Mouse (Mus musculus) forebrain, embryonic 13.5 days (tissue): Measurements from ENCODE around the gene Amhr2. TPM values are rescaled to one million over a fixed set of nuclear protein-coding genes. Genes with fewer than 3 reads are reported as not detected.

ENCODE experiments used
- ATAC-seq: fragments of 200-750 bp; cut with Nextera tagmentation; 2 replicates; pipeline ENCODE4 v1.8.0; 2017
- H3K27ac ChIP-seq: fragments of 300-500 bp; sonication (generic); 2 replicates; pipeline ENCODE4 v1.5.1; 2015; ENCODE audit warnings: inconsistent platforms, mild to moderate bottlenecking, moderate library complexity
- H3K27me3 ChIP-seq: fragments of 300-500 bp; sonication (generic); 2 replicates; pipeline ENCODE4 v1.6.1; 2015; ENCODE audit warnings: mild to moderate bottlenecking, inconsistent platforms
- H3K36me3 ChIP-seq: fragments of 300-500 bp; sonication (generic); 2 replicates; pipeline ENCODE4 v1.6.1; 2015; ENCODE audit warnings: mild to moderate bottlenecking, inconsistent platforms; ENCODE audit not compliant: poor library complexity, severe bottlenecking
- H3K4me1 ChIP-seq: fragments of 300-500 bp; sonication (generic); 2 replicates; pipeline ENCODE4 v1.6.1; 2015; ENCODE audit warnings: inconsistent platforms
- H3K4me2 ChIP-seq: fragments of 300-500 bp; sonication (generic); 2 replicates; pipeline ENCODE4 v1.6.1; 2015; ENCODE audit warnings: inconsistent platforms, mild to moderate bottlenecking, moderate library complexity
- H3K4me3 ChIP-seq: fragments of 300-500 bp; sonication (generic); 2 replicates; pipeline ENCODE4 v1.5.1; 2015; ENCODE audit warnings: mild to moderate bottlenecking, inconsistent platforms
- H3K9ac ChIP-seq: fragments of 300-500 bp; sonication (generic); 2 replicates; pipeline ENCODE4 v1.6.1; 2015; ENCODE audit warnings: mild to moderate bottlenecking, inconsistent platforms
- H3K9me3 ChIP-seq: fragments of 300-500 bp; sonication (generic); replicated peaks from 2 replicates; pipeline ENCODE4 v1.6.1; 2016; ENCODE audit warnings: inconsistent platforms
- WGBS: fragments of 180-500 bp; shearing (Covaris S2); methylation state at CpG from one replicate; pipeline ENCODE4 v1.1.7; 2015; 5-methylcytosine and 5-hydroxymethylcytosine counted together
- polyA plus RNA-seq: library from polyadenylated mRNA; unstranded; fragments of >200 nt; fragmentation: Nextera tagmentation; extraction: Ambion mirVana; gene quantifications from 2 replicates; pipeline ENCODE4 v1.2.1, GENCODE M21; 2015

Amhr2 gene
- polyA plus RNA-seq, 1 experiment from 2014 or later, result 0.19 TPM

- Histone ChIP-seq H3K4me2 (peak overlapping the region; percentile 12; the same call in 1 of the 2 replicates), H3K9me3 (no peaks in the 10 kb centered on the region), H3K36me3 (peaks cover 55% of the 10 kb centered on the region), H3K9ac (no peak overlapping the region), H3K4me1 (peaks cover 48% of the 10 kb centered on the region), H3K27me3 (no peaks in the 10 kb centered on the region), H3K4me3 (peak overlapping the region; percentile 89; the same call in 1 of the 2 replicates), H3K27ac (no peak overlapping the region)
- WGBS, result 89% methylated on average over 10 of the region's 10 CpGs
- no peak for ATAC-seq
These were observed 37.2 kb upstream of the Amhr2 start for GRCm38 (mm10) chr15:102407681-102408557.

GRCm38 (mm10) chr15:102408558-102409130 is 36.5 kb upstream of the Amhr2 start:
- Histone ChIP-seq H3K36me3 (peaks cover 60% of the 10 kb centered on the region), H3K4me1 (peaks cover 48% of the 10 kb centered on the region), H3K9me3 (no peaks in the 10 kb centered on the region), H3K4me3 (no peak overlapping the region), H3K27me3 (no peaks in the 10 kb centered on the region), H3K27ac (no peak overlapping the region), H3K4me2 (no peak overlapping the region; the same call in 1 of the 2 replicates), H3K9ac (0 out of 2 replicates have a peak overlapping the region, but pooled peaks have one; percentile 8)
- ATAC-seq, result no peak
- WGBS, result 79% methylated on average over 2 of the region's 2 CpGs

GRCm38 (mm10) chr15:102409286-102409685 is 35.9 kb upstream of the Amhr2 start:
- Histone ChIP-seq H3K9ac (peak overlapping the region; percentile 8; the same call in 1 of the 2 replicates), H3K27ac (no peak overlapping the region), H3K36me3 (peaks cover 65% of the 10 kb centered on the region), H3K9me3 (no peaks in the 10 kb centered on the region), H3K4me3 (peak overlapping the region; percentile 7; the same call in 1 of the 2 replicates), H3K4me1 (peaks cover 48% of the 10 kb centered on the region), H3K4me2 (peak overlapping the region; percentile 39), H3K27me3 (no peaks in the 10 kb centered on the region)
- ATAC-seq, result no peak
- WGBS, result 95% methylated on average over 3 of the region's 3 CpGs

- peak overlapping the region; percentile 40; the same call in 1 of the 2 replicates for H3K4me2 ChIP-seq
- no peak for ATAC-seq
- 0 out of 2 replicates have a peak overlapping the region, but pooled peaks have one; percentile 10 for H3K4me3 ChIP-seq
- WGBS, result 88% methylated on average over 1 of the region's 1 CpGs
- H3K9me3 ChIP-seq, result no peaks in the 10 kb centered on the region
- no peaks in the 10 kb centered on the region for H3K27me3 ChIP-seq
- H3K36me3 ChIP-seq, result peaks cover 75% of the 10 kb centered on the region
- H3K4me1 ChIP-seq, result peaks cover 48% of the 10 kb centered on the region
- no peak overlapping the region for H3K27ac ChIP-seq
- H3K9ac ChIP-seq, result no peak overlapping the region
These were observed 34.1 kb upstream of the Amhr2 start for GRCm38 (mm10) chr15:102411077-102411476.

GRCm38 (mm10) chr15:102413687-102414086 is 31.5 kb upstream of the Amhr2 start:
- H3K36me3 ChIP-seq, result peaks cover 67% of the 10 kb centered on the region
- no peak overlapping the region for H3K9ac ChIP-seq

GRCm38 (mm10) chr15:102417524-102417923 is 27.6 kb upstream of the Amhr2 start:
- Histone ChIP-seq H3K4me2 (no peak overlapping the region), H3K27ac (no peak overlapping the region), H3K9ac (no peak overlapping the region), H3K36me3 (peaks cover 41% of the 10 kb centered on the region), H3K4me1 (no peaks in the 10 kb centered on the region), H3K27me3 (no peaks in the 10 kb centered on the region), H3K4me3 (no peak overlapping the region), H3K9me3 (no peaks in the 10 kb centered on the region)
- 93% methylated on average over 2 of the region's 2 CpGs for whole genome bisulfite sequencing
- ATAC-seq, result no peak

More at GRCm38 (mm10) chr15:102413687-102414086, 31.5 kb upstream of the Amhr2 start:
- no peak overlapping the region for H3K27ac ChIP-seq
- H3K4me1 ChIP-seq, result peaks cover 28% of the 10 kb centered on the region
- no peak overlapping the region for H3K4me3 ChIP-seq
- H3K27me3 ChIP-seq, result no peaks in the 10 kb centered on the region
- no peak overlapping the region for H3K4me2 ChIP-seq
- no peaks in the 10 kb centered on the region for H3K9me3 ChIP-seq
- ATAC-seq, result no peak

- H3K36me3 ChIP-seq, result peaks cover 34% of the 10 kb centered on the region
- no peaks in the 10 kb centered on the region for H3K9me3 ChIP-seq
- H3K27ac ChIP-seq, result no peak overlapping the region
- WGBS, result 65% methylated on average over 1 of the region's 1 CpGs
- no peak overlapping the region for H3K4me3 ChIP-seq
- no peaks in the 10 kb centered on the region for H3K27me3 ChIP-seq
- ATAC-seq, result no peak
- no peaks in the 10 kb centered on the region for H3K4me1 ChIP-seq
- H3K9ac ChIP-seq, result no peak overlapping the region
- no peak overlapping the region for H3K4me2 ChIP-seq
These were observed 24.2 kb upstream of the Amhr2 start for GRCm38 (mm10) chr15:102420986-102421385.

GRCm38 (mm10) chr15:102421437-102421836 is 23.7 kb upstream of the Amhr2 start:
- no peaks in the 10 kb centered on the region for H3K9me3 ChIP-seq
- 57% methylated on average over 3 of the region's 3 CpGs for WGBS
- no peak overlapping the region for H3K9ac ChIP-seq
- no peaks in the 10 kb centered on the region for H3K4me1 ChIP-seq
- no peak overlapping the region for H3K27ac ChIP-seq
- ATAC-seq, result no peak
- peaks cover 39% of the 10 kb centered on the region for H3K36me3 ChIP-seq
- no peak overlapping the region for H3K4me3 ChIP-seq
- no peak overlapping the region for H3K4me2 ChIP-seq
- H3K27me3 ChIP-seq, result no peaks in the 10 kb centered on the region

- Histone ChIP-seq H3K9me3 (no peaks in the 10 kb centered on the region), H3K27ac (no peak overlapping the region), H3K36me3 (peaks cover 55% of the 10 kb centered on the region), H3K4me1 (no peaks in the 10 kb centered on the region), H3K9ac (no peak overlapping the region), H3K4me3 (no peak overlapping the region), H3K4me2 (no peak overlapping the region), H3K27me3 (no peaks in the 10 kb centered on the region)
- ATAC-seq, result no peak
- 94% methylated on average over 2 of the region's 2 CpGs for WGBS
These were observed 21.4 kb upstream of the Amhr2 start for GRCm38 (mm10) chr15:102423602-102424240.

- Histone ChIP-seq H3K4me3 (no peak overlapping the region), H3K4me1 (no peaks in the 10 kb centered on the region), H3K27ac (no peak overlapping the region), H3K4me2 (no peak overlapping the region), H3K9me3 (no peaks in the 10 kb centered on the region), H3K36me3 (peaks cover 56% of the 10 kb centered on the region), H3K27me3 (no peaks in the 10 kb centered on the region), H3K9ac (no peak overlapping the region)
- no peak for ATAC-seq
- WGBS, result 91% methylated on average over 2 of the region's 2 CpGs
These were observed 20.5 kb upstream of the Amhr2 start for GRCm38 (mm10) chr15:102424657-102425056.

GRCm38 (mm10) chr15:102426963-102427362 is 18.2 kb upstream of the Amhr2 start:
- Histone ChIP-seq H3K9me3 (no peaks in the 10 kb centered on the region), H3K27me3 (no peaks in the 10 kb centered on the region), H3K27ac (no peak overlapping the region), H3K4me2 (no peak overlapping the region), H3K4me1 (no peaks in the 10 kb centered on the region), H3K36me3 (peaks cover 75% of the 10 kb centered on the region), H3K9ac (no peak overlapping the region), H3K4me3 (no peak overlapping the region)
- WGBS, result 100% methylated on average over 1 of the region's 1 CpGs
- ATAC-seq, result no peak

- H3K36me3 ChIP-seq, result peaks cover 81% of the 10 kb centered on the region
- H3K4me3 ChIP-seq, result no peak overlapping the region
- ATAC-seq, result no peak
- H3K27me3 ChIP-seq, result no peaks in the 10 kb centered on the region
- H3K9me3 ChIP-seq, result no peaks in the 10 kb centered on the region
- no peak overlapping the region for H3K27ac ChIP-seq
- no peak overlapping the region for H3K9ac ChIP-seq
- no peak overlapping the region for H3K4me2 ChIP-seq
- no peaks in the 10 kb centered on the region for H3K4me1 ChIP-seq
- 87% methylated on average over 1 of the region's 1 CpGs for WGBS
These were observed 13.1 kb upstream of the Amhr2 start for GRCm38 (mm10) chr15:102432046-102432445.
